Mouse (Mus musculus) heart, embryonic 16.5 days (tissue): Measurements from ENCODE around the gene Mrm3. TPM values are rescaled to one million over a fixed set of nuclear protein-coding genes. Genes with fewer than 3 reads are reported as not detected.
A peak's percentile ranks its signal among the peaks of the same experiment; 100 is the strongest.

ENCODE experiments used
- ATAC-seq: fragments of 200-750 bp; cut with Nextera tagmentation; replicated peaks from 2 replicates; pipeline ENCODE4 v1.8.0; 2017; ENCODE audit warnings: moderate number of reproducible peaks; ENCODE audit not compliant: insufficient read depth, low FRiP score; ENCODE audit errors: extremely low read depth
- H3K27ac ChIP-seq: fragments of 300-500 bp; sonication (generic); 2 replicates; pipeline ENCODE4 v1.5.1; 2014; ENCODE audit warnings: mild to moderate bottlenecking, low read length, control low read depth, moderate library complexity
- H3K27me3 ChIP-seq: fragments of 300-500 bp; sonication (generic); 2 replicates; pipeline ENCODE4 v1.6.1; 2014; ENCODE audit warnings: low read length, mixed read lengths; ENCODE audit not compliant: control insufficient read depth, insufficient read depth
- H3K36me3 ChIP-seq: fragments of 300-500 bp; sonication (generic); 2 replicates; pipeline ENCODE4 v1.6.1; 2014; ENCODE audit not compliant: control insufficient read depth, insufficient read depth
- H3K4me1 ChIP-seq: fragments of 300-500 bp; sonication (generic); 2 replicates; pipeline ENCODE4 v1.6.1; 2014; ENCODE audit warnings: low read length, mixed read lengths; ENCODE audit not compliant: control insufficient read depth, insufficient read depth
- H3K4me2 ChIP-seq: fragments of 300-500 bp; sonication (generic); 2 replicates; pipeline ENCODE4 v1.6.1; 2014; ENCODE audit warnings: low read depth, mild to moderate bottlenecking, control low read depth, low read length
- H3K4me3 ChIP-seq: fragments of 300-500 bp; sonication (generic); 2 replicates; pipeline ENCODE4 v1.5.1; 2014; ENCODE audit warnings: mild to moderate bottlenecking, control low read depth, low read length
- H3K9ac ChIP-seq: fragments of 300-500 bp; sonication (generic); 2 replicates; pipeline ENCODE4 v1.6.1; 2014; ENCODE audit warnings: low read length, control low read depth
- H3K9me3 ChIP-seq: fragments of 300-500 bp; sonication (generic); replicated peaks from 2 replicates; pipeline ENCODE4 v1.6.1; 2016; ENCODE audit warnings: low read length; ENCODE audit not compliant: control insufficient read depth
- WGBS: fragments of 180-500 bp; shearing (Covaris S2); extraction: QIAGEN DNeasy Blood & Tissue Kit; methylation state at CpG from one replicate; pipeline ENCODE4 v1.1.7; 2014; 5-methylcytosine and 5-hydroxymethylcytosine counted together
- polyA plus RNA-seq: library from polyadenylated mRNA; unstranded; fragments of >200 nt; fragmentation: Nextera tagmentation; extraction: Ambion mirVana; gene quantifications from 2 replicates; pipeline ENCODE4 v1.2.1, GENCODE M21; 2015

Gene Mrm3
- polyA plus RNA-seq, 1 experiment from 2014 or later = 31.7 TPM

DNA sequence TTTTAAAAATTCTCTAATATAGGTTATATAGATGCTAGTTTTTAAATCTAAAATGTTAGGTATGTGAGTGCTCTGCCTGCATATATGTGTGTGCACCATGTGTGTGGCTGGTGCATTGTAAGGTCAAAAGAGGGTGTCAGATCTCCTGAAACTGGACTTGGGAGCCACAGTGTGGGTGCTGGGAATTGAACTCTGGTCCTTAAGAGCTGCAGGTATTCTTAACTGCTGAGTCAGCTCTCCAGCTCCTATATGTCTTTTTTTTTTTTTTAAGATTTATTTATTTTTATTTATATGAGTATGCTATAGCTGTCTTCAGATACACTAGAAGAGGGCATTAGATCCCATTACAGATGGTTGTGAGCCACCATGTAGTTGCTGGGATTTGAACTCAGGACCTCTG is 2.9 kb downstream of the Mrm3 start:
- Histone ChIP-seq H3K4me1 (peaks cover 14% of the 10 kb centered on the region), H3K9me3 (no peaks in the 10 kb centered on the region), H3K27ac (no peak overlapping the region), H3K36me3 (peaks cover 19% of the 10 kb centered on the region), H3K9ac (no peak overlapping the region), H3K4me2 (no peak overlapping the region), H3K27me3 (no peaks in the 10 kb centered on the region), H3K4me3 (no peak overlapping the region)
- ATAC-seq = no peak

DNA sequence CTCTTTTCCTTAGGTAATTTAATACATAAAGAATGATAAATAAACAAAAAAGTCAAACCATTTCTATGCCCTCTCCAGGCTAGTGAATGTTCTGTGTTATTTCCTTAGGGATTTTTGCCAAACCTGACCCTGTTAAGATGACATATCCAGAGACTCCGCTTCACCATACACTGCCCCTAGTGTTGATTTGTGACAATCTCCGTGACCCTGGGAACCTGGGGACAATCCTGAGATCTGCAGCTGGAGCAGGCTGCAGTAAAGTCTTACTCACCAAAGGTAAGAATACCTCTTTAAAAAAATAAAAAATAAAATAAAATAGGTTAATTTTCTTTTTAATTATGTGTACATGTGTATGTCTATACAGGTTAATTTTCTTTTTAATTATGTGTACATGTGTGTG is 3.7 kb downstream of the Mrm3 start:
- WGBS = 39% methylated on average over 2 of the region's 2 CpGs
- peaks cover 19% of the 10 kb centered on the region for H3K36me3 ChIP-seq

DNA sequence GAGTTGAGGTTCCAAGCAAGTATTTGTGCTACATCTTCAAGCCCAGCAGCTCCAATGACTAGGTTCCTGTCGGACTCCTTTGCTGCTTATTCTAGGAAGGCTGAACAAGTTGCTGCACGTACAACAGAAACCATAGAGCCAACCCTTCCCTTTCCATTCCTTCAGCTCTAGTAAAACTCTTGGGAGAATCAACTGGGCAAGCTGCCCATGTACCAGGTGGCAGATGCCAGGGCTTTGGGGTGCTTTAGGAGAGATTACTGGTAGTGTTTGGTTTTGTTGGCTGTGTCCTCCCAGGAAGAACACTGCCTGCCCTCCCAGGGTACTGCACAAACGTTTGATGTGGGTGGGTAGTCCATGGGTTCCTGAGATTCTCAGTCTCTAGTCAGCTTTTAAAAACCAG is 8.5 kb downstream of the Mrm3 start:
- no peaks in the 10 kb centered on the region for H3K27me3 ChIP-seq
- WGBS = 55% methylated on average over 3 of the region's 3 CpGs
- peaks cover 16% of the 10 kb centered on the region for H3K36me3 ChIP-seq
- no peak overlapping the region for H3K9ac ChIP-seq
- no peaks in the 10 kb centered on the region for H3K4me1 ChIP-seq
- no peak overlapping the region for H3K4me2 ChIP-seq
- no peaks in the 10 kb centered on the region for H3K9me3 ChIP-seq
- H3K4me3 ChIP-seq = no peak overlapping the region
- ATAC-seq = no peak
- no peak overlapping the region for H3K27ac ChIP-seq

More for the DNA sequence above, 3.7 kb downstream of the Mrm3 start:
- H3K27me3 ChIP-seq = no peaks in the 10 kb centered on the region
- H3K4me2 ChIP-seq = no peak overlapping the region
- no peak overlapping the region for H3K4me3 ChIP-seq
- H3K27ac ChIP-seq = no peak overlapping the region
- H3K9ac ChIP-seq = no peak overlapping the region
- H3K9me3 ChIP-seq = no peaks in the 10 kb centered on the region
- ATAC-seq = no peak
- peaks cover 14% of the 10 kb centered on the region for H3K4me1 ChIP-seq

DNA sequence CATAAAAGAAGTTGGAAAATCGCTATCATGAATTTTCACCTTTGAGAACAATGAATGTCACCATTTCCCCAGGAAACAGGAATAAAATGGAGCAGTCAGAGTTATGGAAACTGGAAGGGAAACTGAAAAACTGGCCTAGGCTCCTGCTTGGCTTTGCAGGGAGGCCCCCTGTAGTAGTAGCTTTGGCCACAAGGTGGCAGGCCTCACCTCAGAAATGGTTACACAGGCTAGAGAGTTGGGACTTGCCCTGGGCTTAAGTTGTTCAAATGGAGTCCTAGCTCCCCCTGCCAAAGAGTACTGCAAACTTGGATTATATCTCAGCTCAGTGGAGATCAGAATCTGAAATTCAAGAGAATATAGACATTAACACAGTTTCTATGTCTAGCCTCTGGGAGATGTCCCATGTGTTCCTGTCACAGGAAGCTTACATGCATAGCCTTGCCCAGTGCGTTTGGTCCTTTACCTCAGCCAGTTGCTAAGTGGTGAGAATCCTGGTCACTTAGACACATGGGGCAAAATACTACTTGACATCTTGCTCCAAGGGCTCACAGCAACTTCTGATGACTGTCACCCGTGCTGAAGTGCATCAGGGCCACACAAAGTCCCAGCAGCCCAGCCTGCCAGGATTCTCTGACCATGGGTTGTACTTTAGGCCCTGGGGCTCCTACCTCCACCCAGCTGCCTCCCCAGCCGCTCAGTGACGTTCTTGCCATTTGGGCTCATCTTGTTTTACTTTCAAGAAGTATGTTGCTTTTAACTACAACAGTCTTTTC is 9.8 kb downstream of the Mrm3 start:
- no peak overlapping the region for H3K4me2 ChIP-seq
- no peak overlapping the region for H3K9ac ChIP-seq
- H3K27me3 ChIP-seq = no peaks in the 10 kb centered on the region
- no peaks in the 10 kb centered on the region for H3K4me1 ChIP-seq
- ATAC-seq = peak; percentile 72
- peaks cover 16% of the 10 kb centered on the region for H3K36me3 ChIP-seq
- 46% methylated on average over 5 of the region's 5 CpGs for WGBS
- no peak overlapping the region for H3K4me3 ChIP-seq
- no peak overlapping the region for H3K27ac ChIP-seq
- no peaks in the 10 kb centered on the region for H3K9me3 ChIP-seq

DNA sequence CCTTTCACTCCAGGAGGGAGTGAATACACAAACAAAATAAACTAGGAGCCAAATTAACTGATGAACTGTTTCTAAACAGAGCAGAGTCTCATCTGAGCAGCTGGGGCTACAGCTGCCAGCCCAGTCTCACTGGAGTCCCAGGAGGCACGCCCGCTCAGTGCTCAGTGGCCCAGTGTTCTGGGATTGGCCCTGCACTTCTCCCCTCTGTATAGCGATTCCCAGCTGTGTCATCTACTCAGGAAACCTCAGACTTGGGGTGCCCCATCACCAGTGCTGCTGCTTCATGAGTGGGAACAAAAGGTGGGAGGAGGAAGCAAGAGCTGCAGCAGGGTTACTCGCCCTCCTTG is 10.4 kb downstream of the Mrm3 start:
- Histone ChIP-seq H3K27me3 (no peaks in the 10 kb centered on the region), H3K9me3 (no peaks in the 10 kb centered on the region), H3K4me2 (no peak overlapping the region), H3K27ac (no peak overlapping the region), H3K9ac (no peak overlapping the region), H3K36me3 (peaks cover 10% of the 10 kb centered on the region), H3K4me3 (no peak overlapping the region), H3K4me1 (no peaks in the 10 kb centered on the region)
- 74% methylated on average over 4 of the region's 4 CpGs for WGBS
- ATAC-seq = no peak

DNA sequence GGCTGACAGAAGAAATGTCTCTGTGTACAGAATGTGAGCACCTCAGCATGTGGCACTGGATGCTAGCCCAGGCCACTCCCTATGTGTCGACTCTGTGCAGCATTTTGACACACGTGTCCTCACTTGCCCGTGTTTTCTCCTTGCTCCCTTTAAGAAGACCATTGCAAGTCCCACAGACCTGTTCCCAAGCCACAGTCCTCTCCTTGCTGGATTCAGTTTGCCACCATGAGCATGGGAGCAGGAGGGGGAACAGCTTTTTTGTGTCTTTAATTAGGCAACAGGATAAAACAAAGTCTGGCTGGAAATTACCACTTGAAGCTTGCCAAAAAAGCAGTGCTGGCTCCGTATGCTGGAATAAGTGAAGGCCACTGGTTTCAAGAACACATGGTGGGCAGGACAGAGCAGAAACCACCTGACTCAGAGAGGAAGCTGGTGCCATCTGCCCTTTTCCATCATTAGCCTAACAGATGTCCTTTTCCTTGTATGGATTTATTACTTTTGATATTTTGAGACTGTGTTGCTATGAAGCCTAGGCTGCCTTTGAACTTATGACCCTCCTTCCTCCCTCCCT is 12.0 kb downstream of the Mrm3 start:
- H3K27me3 ChIP-seq = no peaks in the 10 kb centered on the region
- H3K27ac ChIP-seq = no peak overlapping the region
- no peak overlapping the region for H3K4me2 ChIP-seq
- H3K4me3 ChIP-seq = no peak overlapping the region
- no peak overlapping the region for H3K9ac ChIP-seq
- no peaks in the 10 kb centered on the region for H3K4me1 ChIP-seq
- no peaks in the 10 kb centered on the region for H3K9me3 ChIP-seq
- ATAC-seq = no peak
- H3K36me3 ChIP-seq = peaks cover 5% of the 10 kb centered on the region; the same call in 1 of the 2 replicates
- 70% methylated on average over 4 of the region's 4 CpGs for WGBS

DNA sequence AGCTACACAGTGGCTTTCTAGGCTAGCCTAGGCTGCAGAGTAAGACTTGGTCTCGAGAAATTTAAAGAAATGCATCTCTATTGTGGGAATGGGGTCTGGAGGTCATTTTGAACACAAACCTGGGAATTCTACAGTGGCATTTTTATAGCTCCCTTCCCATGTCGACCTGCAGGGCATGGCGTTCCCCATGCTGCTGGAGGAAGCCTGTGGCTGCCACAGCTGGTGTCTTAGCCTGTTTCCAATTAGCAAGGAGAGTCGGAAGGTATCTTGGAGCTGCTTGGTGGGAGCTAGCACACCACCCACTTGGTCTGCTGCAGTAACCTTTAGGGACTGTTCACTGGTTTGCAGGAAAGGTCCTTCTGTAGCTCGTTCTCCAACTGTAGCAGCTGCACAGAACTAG is 12.6 kb downstream of the Mrm3 start:
- 50% methylated on average over 5 of the region's 5 CpGs for WGBS
- no peak for ATAC-seq
- Histone ChIP-seq H3K4me2 (no peak overlapping the region), H3K27me3 (no peaks in the 10 kb centered on the region), H3K4me3 (no peak overlapping the region), H3K36me3 (no peaks in the 10 kb centered on the region), H3K9me3 (no peaks in the 10 kb centered on the region), H3K4me1 (no peaks in the 10 kb centered on the region), H3K9ac (no peak overlapping the region), H3K27ac (no peak overlapping the region)

DNA sequence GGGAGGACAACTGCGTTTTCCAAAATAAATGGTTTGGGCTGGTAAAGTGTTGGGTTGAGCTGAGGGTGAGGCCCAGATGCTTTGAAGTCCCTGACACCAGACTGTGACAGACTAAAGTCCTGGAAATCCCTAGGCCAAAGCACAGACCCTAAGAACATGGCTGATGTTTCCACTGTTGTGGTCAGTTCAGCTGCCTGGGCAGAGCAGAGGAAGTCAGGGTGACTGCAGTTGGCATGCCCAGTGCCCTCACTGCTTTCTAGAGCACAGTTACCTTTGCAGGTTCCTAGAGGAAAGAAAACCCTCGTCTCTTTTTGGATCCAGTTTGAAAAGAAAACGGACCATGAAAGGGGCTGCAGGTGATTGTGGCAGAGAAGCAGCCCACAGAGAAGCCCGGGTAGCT is 13.9 kb downstream of the Mrm3 start:
- H3K27ac ChIP-seq = no peak overlapping the region
- WGBS = 78% methylated on average over 4 of the region's 4 CpGs
- H3K9me3 ChIP-seq = no peaks in the 10 kb centered on the region
- H3K9ac ChIP-seq = no peak overlapping the region
- no peak overlapping the region for H3K4me2 ChIP-seq
- ATAC-seq = no peak
- H3K4me1 ChIP-seq = no peaks in the 10 kb centered on the region
- H3K36me3 ChIP-seq = no peaks in the 10 kb centered on the region
- no peak overlapping the region for H3K4me3 ChIP-seq
- no peaks in the 10 kb centered on the region for H3K27me3 ChIP-seq

DNA sequence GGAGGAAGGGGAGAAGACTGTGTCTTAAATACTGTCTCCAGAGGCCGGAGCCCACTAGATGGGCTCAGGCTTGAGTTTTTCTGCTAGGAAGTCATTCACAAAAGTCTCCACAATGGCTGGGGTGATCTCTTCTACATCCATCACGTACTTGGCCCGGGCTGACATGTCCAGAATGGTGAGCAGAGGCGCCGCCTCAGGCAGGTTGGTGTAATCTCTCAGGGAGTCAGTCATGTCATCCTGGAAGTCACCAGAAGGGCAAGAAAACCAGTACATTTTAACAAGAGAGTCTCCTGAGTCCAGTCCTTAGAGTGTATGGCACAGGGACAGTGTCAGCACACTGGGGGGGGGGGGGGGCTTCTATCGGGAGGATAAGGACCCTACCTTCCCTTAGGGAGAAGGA is 15.0 kb downstream of the Mrm3 start:
- no peaks in the 10 kb centered on the region for H3K9me3 ChIP-seq
- no peak overlapping the region for H3K4me2 ChIP-seq
- no peak overlapping the region for H3K4me3 ChIP-seq
- ATAC-seq = no peak
- no peak overlapping the region for H3K9ac ChIP-seq
- no peaks in the 10 kb centered on the region for H3K4me1 ChIP-seq
- no peaks in the 10 kb centered on the region for H3K27me3 ChIP-seq
- WGBS = 79% methylated on average over 5 of the region's 6 CpGs
- no peak overlapping the region for H3K27ac ChIP-seq
- no peaks in the 10 kb centered on the region for H3K36me3 ChIP-seq
